ENCODE assay signal across 12 mouse cellular contexts in genomic region chr1:62749716-62750115, GRCm38 (mm10). TPM values are rescaled to one million over a fixed set of nuclear protein-coding genes. Genes with fewer than 3 reads are reported as not detected.
DNase-seq lines count a peak whose midpoint lies in the region.
"Had no signal": no experiment of that assay in that cellular context is flagged by ENCODE, and none has a peak within 500 bp of the region (broad histone marks: within the 10 kb centered on the region; RNA-seq: fewer than 3 reads in every experiment).

No protein-coding gene starts in this region.

- intact Hi-C loops in left cerebral cortex, postnatal 25 days (cut with DNase I) = no loop called here

- DNase-seq in left cerebral cortex, adult 18-20 months (ENCODE audit: low spot score in 2 of 2) = peak; percentile 60 to 74
- no peak for DNase-seq in left cerebral cortex, adult 11 months (ENCODE audit: low spot score)
- peak; percentile 49 to 73 for DNase-seq in frontal cortex, adult 2 months (ENCODE audit: extremely low spot score in 1 of 2, low spot score in 1 of 2)
- peak; percentile 74 to 83 for DNase-seq in left cerebral cortex, postnatal 25 days (ENCODE audit: low spot score in 2 of 2)
- DNase-seq in telencephalon, adult 2 months (ENCODE audit: low read depth, low spot score) = peak; percentile 59
- DNase-seq in adrenal gland, postnatal 14 days = no peak
- DNase-seq in spleen, adult 18-20 months = no peak
- DNase-seq: cerebellum, adult 8-10 months; gastrocnemius, adult 2 months; heart, postnatal 14 days; liver, postnatal 0 days; lung, postnatal 4 days had no signal

RNA-seq across cellular contexts. Expression of gene Nrp2, which starts 46.6 kb away (rescaled TPM):
- 10 to 100 TPM; 29.4 to 31.2 TPM for total RNA-seq in left cerebral cortex, adult 18-20 months (2021)
- 9.9 and 16.7 TPM in 2 replicates for polyA plus RNA-seq in frontal cortex, adult 2 months (2012; rRNA removed)
- 10 to 100 TPM; 26.1 to 36.8 TPM for total RNA-seq in left cerebral cortex, postnatal 25 days (2021)
- 43.7 and 46.6 TPM in 2 replicates for total RNA-seq in adrenal gland, postnatal 14 days (2021)

Comparison
In these comparisons a context has a peak if more than half of its experiments do, and no peak if none do; other contexts are left out.
1. DNase-seq: peak in left cerebral cortex, adult 18-20 months (2 of 2), frontal cortex, adult 2 months (2 of 2), left cerebral cortex, postnatal 25 days (2 of 2) and telencephalon, adult 2 months (single experiment); none in left cerebral cortex, adult 11 months (single experiment), adrenal gland, postnatal 14 days (single experiment) and spleen, adult 18-20 months (0 of 2).